Mouse (Mus musculus) skeletal muscle tissue, postnatal 0 days (tissue): ENCODE measurements around the gene Prrxl1. TPM values are rescaled to one million over a fixed set of nuclear protein-coding genes. Genes with fewer than 3 reads are reported as not detected.

Experiments used
- polyA plus RNA-seq: library from polyadenylated mRNA; unstranded; fragments of >200 nt; fragmentation: Nextera tagmentation; extraction: Ambion mirVana; gene quantifications from 2 replicates; pipeline ENCODE4 v1.2.1, GENCODE M21; 2015

The Prrxl1 gene
- 0.05 TPM in 1 of 2 replicates, not detected in the other for polyA plus RNA-seq

DNA sequence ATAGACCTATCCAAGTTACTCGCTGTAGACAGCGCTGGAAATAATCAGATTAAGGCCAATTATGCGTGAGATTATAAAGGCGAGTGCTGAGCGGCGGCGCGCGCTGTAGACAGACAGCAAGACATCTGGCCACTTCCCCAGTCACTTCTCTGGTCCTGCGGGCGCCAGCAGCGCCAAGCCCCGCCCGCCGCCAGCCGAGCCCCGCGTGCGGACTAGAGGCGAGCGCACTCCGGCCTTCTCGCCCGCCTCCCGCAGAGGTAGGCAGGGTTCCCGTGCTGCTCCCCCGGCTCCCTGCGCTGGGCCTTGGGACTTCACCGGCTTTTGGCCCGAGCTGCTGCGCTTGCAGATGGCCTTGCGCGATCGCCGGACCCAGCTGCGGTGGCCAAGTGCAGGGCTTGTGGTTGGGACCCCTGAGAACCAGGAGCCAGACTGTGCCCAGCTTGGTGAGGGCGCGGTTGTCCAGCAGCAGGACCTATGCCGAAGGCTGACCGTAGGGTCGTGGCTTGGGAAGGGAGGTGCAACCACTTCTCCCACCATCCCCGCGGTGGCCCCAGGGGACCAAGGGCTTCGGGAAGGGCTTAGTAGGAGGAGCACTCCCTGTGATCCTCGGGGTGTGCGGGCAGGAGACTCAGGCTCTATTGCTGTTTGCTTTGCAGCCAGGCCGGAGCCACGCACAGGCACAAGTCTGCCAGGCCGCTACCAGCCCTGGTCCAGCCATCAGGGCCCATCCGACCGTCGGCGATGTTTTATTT lies at the start of gene Prrxl1:
TSS of gene Prrxl1 (plus strand) at position 118 of the 752 bp plus-strand sequence.

DNA sequence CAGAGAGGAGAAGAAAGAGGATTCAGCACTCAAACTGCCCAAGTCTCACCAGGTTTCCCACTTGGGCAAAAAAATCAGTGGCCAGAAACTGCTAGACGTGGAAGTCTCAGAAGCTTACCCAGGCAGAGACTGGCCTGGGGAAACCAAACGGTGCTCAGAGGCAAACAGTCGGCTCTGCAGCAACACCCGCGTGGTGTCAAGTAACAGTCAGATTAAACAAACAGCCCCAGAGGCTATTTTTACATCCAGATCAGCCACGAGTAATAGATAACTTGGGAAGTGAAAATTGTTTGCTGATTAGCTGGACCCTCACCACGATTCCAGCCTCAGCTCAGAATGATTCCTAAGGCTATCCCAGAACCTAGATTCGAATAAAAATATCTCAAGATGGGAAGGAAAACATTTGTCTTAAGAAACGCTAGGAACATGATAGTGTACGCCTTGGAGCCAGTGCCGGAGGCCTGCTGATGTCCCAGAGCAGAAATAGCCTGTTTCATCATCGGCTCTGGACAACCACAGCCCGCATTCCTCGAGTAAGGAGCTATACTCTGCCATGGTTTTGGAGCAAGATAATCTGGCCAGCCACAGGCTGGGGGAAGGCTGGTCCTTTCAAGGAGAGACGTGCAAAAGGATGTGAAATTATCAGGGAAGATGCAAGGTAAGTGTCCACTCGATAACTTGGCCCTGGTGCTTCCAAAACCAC lies 86.1 kb downstream of the Prrxl1 start, which contains the start of gene 3425401B19Rik:
TSS of gene 3425401B19Rik (minus strand) at position 170 of the 703 bp plus-strand sequence.

Other genes with a start within 250 kb of the Prrxl1 start
- not detected in 2 replicates for gene 1700024G13Rik, start 211.0 kb upstream of the Prrxl1 start, polyA plus RNA-seq
- not detected in 2 replicates for gene Slc18a3, start 134.6 kb upstream of the Prrxl1 start, polyA plus RNA-seq
- gene Chat, start 133.4 kb upstream of the Prrxl1 start, polyA plus RNA-seq: not detected in 2 replicates
- 8.4 and 9.0 TPM in 2 replicates for gene Ercc6, start 85.9 kb upstream of the Prrxl1 start, polyA plus RNA-seq
- 25.9 and 31.5 TPM in 2 replicates for gene 3425401B19Rik, start 85.9 kb downstream of the Prrxl1 start, polyA plus RNA-seq
- 0.63 and 0.79 TPM in 2 replicates for gene Tmem273, start 186.6 kb downstream of the Prrxl1 start, polyA plus RNA-seq
- gene Fam170b, start 234.6 kb downstream of the Prrxl1 start, polyA plus RNA-seq: 0.08 and 0.15 TPM in 2 replicates